In genomic region chr2:101950716-101951520, GRCm38 (mm10) we compare ENCODE assay signal across 18 mouse cellular contexts.
DNase-seq lines count a peak whose midpoint lies in the region; ATAC-seq lines count a peak whose summit lies in the region.
"Had no signal": no experiment of that assay in that cellular context is flagged by ENCODE, and none has a peak within 500 bp of the region (broad histone marks: within the 10 kb centered on the region; RNA-seq: fewer than 3 reads in every experiment).

No protein-coding gene starts in this region.

- H3K4me2 ChIP-seq in forebrain, embryonic 14.5 days (ENCODE audit: low read length): no peak overlapping the region
- no peak overlapping the region for H3K4me2 ChIP-seq in limb, embryonic 13.5 days (replicated peaks)
- H3K4me2 ChIP-seq: midbrain, embryonic 15.5 days had no signal

- DNase-seq in frontal cortex, postnatal 36 days (ENCODE audit: low spot score in 2 of 2): no peak
- peak; percentile 31 for DNase-seq in lung, postnatal 25 days (ENCODE audit: low spot score)
- no peak for DNase-seq in lung, postnatal 14 days
- DNase-seq in forebrain, embryonic 14.5 days (ENCODE audit: low spot score): peak; percentile 46
- DNase-seq in urinary bladder, adult 2 months (ENCODE audit: low spot score): no peak
- DNase-seq: adrenal gland, postnatal 14 days; cerebellum, adult 18-20 months; gastrocnemius, postnatal 14 days; kidney, adult 18-20 months; thymus, postnatal 4 days had no signal

- no peaks in the 10 kb centered on the region for H3K9me3 ChIP-seq in forebrain, embryonic 14.5 days (replicated peaks; ENCODE audit: control insufficient read depth, low read length)
- no peaks in the 10 kb centered on the region for H3K9me3 ChIP-seq in limb, embryonic 13.5 days
- H3K9me3 ChIP-seq: hindbrain, embryonic 10.5 days; midbrain, embryonic 15.5 days had no signal

- no peaks in the 10 kb centered on the region for H3K27me3 ChIP-seq in forebrain, embryonic 14.5 days (replicated peaks; ENCODE audit: control insufficient read depth, insufficient read depth, low read length)
- H3K27me3 ChIP-seq in limb, embryonic 13.5 days: no peaks in the 10 kb centered on the region
- H3K27me3 ChIP-seq: midbrain, embryonic 15.5 days had no signal

- no peak overlapping the region for H3K4me3 ChIP-seq in forebrain, embryonic 14.5 days (ENCODE audit: low read depth, low read length)
- H3K4me3 ChIP-seq in limb, embryonic 13.5 days: no peak overlapping the region
- H3K4me3 ChIP-seq: hindbrain, embryonic 10.5 days; midbrain, embryonic 15.5 days; myocyte had no signal

- 23% methylated on average over 7 of the region's 7 CpGs for WGBS in forebrain, embryonic 14.5 days
- 34% methylated on average over 7 of the region's 7 CpGs for WGBS in limb, embryonic 13.5 days

- H3K36me3 ChIP-seq in forebrain, embryonic 14.5 days (ENCODE audit: control insufficient read depth, insufficient read depth, low read length): peaks cover 30% of the 10 kb centered on the region
- H3K36me3 ChIP-seq in limb, embryonic 13.5 days: peaks cover 52% of the 10 kb centered on the region
- H3K36me3 ChIP-seq: midbrain, embryonic 15.5 days had no signal

- H3K4me1 ChIP-seq in forebrain, embryonic 14.5 days (ENCODE audit: control insufficient read depth, insufficient read depth, low read length): peaks cover 6% of the 10 kb centered on the region
- peaks cover 12% of the 10 kb centered on the region for H3K4me1 ChIP-seq in limb, embryonic 13.5 days

- ATAC-seq in frontal cortex, adult (ENCODE audit: low TSS enrichment): 0 out of 2 replicates have a peak, but pooled peaks have one; percentile 50
- peak; percentile 76 for ATAC-seq in forebrain, embryonic 14.5 days
- peak; percentile 66 for ATAC-seq in limb, embryonic 13.5 days (ENCODE audit: low FRiP score, low read depth)
- ATAC-seq in granulocyte monocyte progenitor cell, adult 5-6 weeks (replicated peaks; ENCODE audit: poor library complexity, severe bottlenecking): no peak
- ATAC-seq: CD4-positive, CD25-positive, alpha-beta regulatory T cell, adult 4 months; midbrain, embryonic 15.5 days had no signal

- H3K27ac ChIP-seq in forebrain, embryonic 14.5 days (ENCODE audit: low read depth, low read length): peak overlapping the region; percentile 45; the same call in 1 of the 2 replicates
- no peak overlapping the region for H3K27ac ChIP-seq in limb, embryonic 13.5 days
- H3K27ac ChIP-seq: hindbrain, embryonic 10.5 days; kidney, postnatal 0 days; midbrain, embryonic 15.5 days had no signal

- no peak overlapping the region for H3K9ac ChIP-seq in forebrain, embryonic 14.5 days (ENCODE audit: low read length)
- H3K9ac ChIP-seq in limb, embryonic 13.5 days: no peak overlapping the region
- H3K9ac ChIP-seq: midbrain, embryonic 15.5 days had no signal

Comparison
In these comparisons a context has a peak if more than half of its experiments do, and no peak if none do; other contexts are left out.
1. DNase-seq: peak in lung, postnatal 25 days (single experiment) and forebrain, embryonic 14.5 days (single experiment); none in frontal cortex, postnatal 36 days (0 of 2), lung, postnatal 14 days (single experiment) and urinary bladder, adult 2 months (single experiment).